Mouse (Mus musculus): Measurements from ENCODE around the gene Wiz. TPM values are rescaled to one million over a fixed set of nuclear protein-coding genes. Genes with fewer than 3 reads are reported as not detected.

The Wiz gene
- polyA plus RNA-seq, 1 experiment from 2014 or later = 16.2 TPM

GRCm38 (mm10) chr17:32358192-32358942 is 30.9 kb downstream of the Wiz start:
- no peak overlapping the region for H3K9ac ChIP-seq (ENCODE audit: low read depth, low read length)
- no peaks in the 10 kb centered on the region for H3K27me3 ChIP-seq (ENCODE audit: control insufficient read depth, insufficient read depth, low read length)
- no peak overlapping the region for H3K4me2 ChIP-seq
- ATAC-seq (replicated peaks; ENCODE audit: insufficient number of reproducible peaks, low FRiP score, low TSS enrichment) = no peak
- H3K4me1 ChIP-seq (ENCODE audit: control insufficient read depth, insufficient read depth, low read length) = peaks cover 8% of the 10 kb centered on the region
- H3K9me3 ChIP-seq (replicated peaks; ENCODE audit: control insufficient read depth, low read length) = no peaks in the 10 kb centered on the region
- H3K36me3 ChIP-seq (ENCODE audit: control insufficient read depth, insufficient read depth, low read length) = peaks cover 40% of the 10 kb centered on the region
- 94% methylated on average over 7 of the region's 7 CpGs for WGBS (ENCODE audit: insufficient replicate concordance)
- H3K27ac ChIP-seq (ENCODE audit: low read depth, low read length) = no peak overlapping the region
- no peak overlapping the region for H3K4me3 ChIP-seq (ENCODE audit: low read depth, low read length)

- 84% methylated on average over 24 of the region's 24 CpGs for WGBS (ENCODE audit: insufficient replicate concordance)
- no peak overlapping the region for H3K27ac ChIP-seq (ENCODE audit: low read depth, low read length)
- no peak overlapping the region for H3K4me2 ChIP-seq
- no peak overlapping the region for H3K9ac ChIP-seq (ENCODE audit: low read depth, low read length)
- no peaks in the 10 kb centered on the region for H3K27me3 ChIP-seq (ENCODE audit: control insufficient read depth, insufficient read depth, low read length)
- peaks cover 40% of the 10 kb centered on the region for H3K36me3 ChIP-seq (ENCODE audit: control insufficient read depth, insufficient read depth, low read length)
- H3K4me3 ChIP-seq (ENCODE audit: low read depth, low read length) = no peak overlapping the region
- no peaks in the 10 kb centered on the region for H3K4me1 ChIP-seq (ENCODE audit: control insufficient read depth, insufficient read depth, low read length)
- no peaks in the 10 kb centered on the region for H3K9me3 ChIP-seq (replicated peaks; ENCODE audit: control insufficient read depth, low read length)
- no peak for ATAC-seq (replicated peaks; ENCODE audit: insufficient number of reproducible peaks, low FRiP score, low TSS enrichment)
Observed at GRCm38 (mm10) chr17:32356766-32357760, 32.2 kb downstream of the Wiz start.

- H3K4me1 ChIP-seq (ENCODE audit: control insufficient read depth, insufficient read depth, low read length) = 0 out of 2 replicates have a peak, but pooled peaks cover under 1% of the 10 kb centered on the region
- peaks cover 37% of the 10 kb centered on the region for H3K36me3 ChIP-seq (ENCODE audit: control insufficient read depth, insufficient read depth, low read length)
- no peak overlapping the region for H3K9ac ChIP-seq (ENCODE audit: low read depth, low read length)
- no peak overlapping the region for H3K4me3 ChIP-seq (ENCODE audit: low read depth, low read length)
- H3K4me2 ChIP-seq = no peak overlapping the region
- ATAC-seq (replicated peaks; ENCODE audit: insufficient number of reproducible peaks, low FRiP score, low TSS enrichment) = no peak
- H3K27me3 ChIP-seq (ENCODE audit: control insufficient read depth, insufficient read depth, low read length) = no peaks in the 10 kb centered on the region
- H3K27ac ChIP-seq (ENCODE audit: low read depth, low read length) = no peak overlapping the region
- 88% methylated on average over 9 of the region's 9 CpGs for WGBS (ENCODE audit: insufficient replicate concordance)
- H3K9me3 ChIP-seq (replicated peaks; ENCODE audit: control insufficient read depth, low read length) = no peaks in the 10 kb centered on the region
Observed at GRCm38 (mm10) chr17:32356281-32356680, 33.0 kb downstream of the Wiz start.

GRCm38 (mm10) chr17:32355031-32355430 is 34.2 kb downstream of the Wiz start:
- Histone ChIP-seq H3K4me1 (ENCODE audit: control insufficient read depth, insufficient read depth, low read length) (0 out of 2 replicates have a peak, but pooled peaks cover 2% of the 10 kb centered on the region), H3K9ac (ENCODE audit: low read depth, low read length) (no peak overlapping the region), H3K9me3 (replicated peaks; ENCODE audit: control insufficient read depth, low read length) (no peaks in the 10 kb centered on the region), H3K27ac (ENCODE audit: low read depth, low read length) (no peak overlapping the region), H3K36me3 (ENCODE audit: control insufficient read depth, insufficient read depth, low read length) (peaks cover 36% of the 10 kb centered on the region), H3K27me3 (ENCODE audit: control insufficient read depth, insufficient read depth, low read length) (no peaks in the 10 kb centered on the region), H3K4me2 (no peak overlapping the region), H3K4me3 (ENCODE audit: low read depth, low read length) (no peak overlapping the region)
- WGBS (ENCODE audit: insufficient replicate concordance) = 85% methylated on average over 6 of the region's 6 CpGs
- no peak for ATAC-seq (replicated peaks; ENCODE audit: insufficient number of reproducible peaks, low FRiP score, low TSS enrichment)

- no peak overlapping the region for H3K27ac ChIP-seq (ENCODE audit: low read depth, low read length)
- ATAC-seq (replicated peaks; ENCODE audit: insufficient number of reproducible peaks, low FRiP score, low TSS enrichment) = no peak
- peaks cover 32% of the 10 kb centered on the region for H3K36me3 ChIP-seq (ENCODE audit: control insufficient read depth, insufficient read depth, low read length)
- no peak overlapping the region for H3K9ac ChIP-seq (ENCODE audit: low read depth, low read length)
- no peaks in the 10 kb centered on the region for H3K9me3 ChIP-seq (replicated peaks; ENCODE audit: control insufficient read depth, low read length)
- 61% methylated on average over 5 of the region's 5 CpGs for WGBS (ENCODE audit: insufficient replicate concordance)
- no peak overlapping the region for H3K4me3 ChIP-seq (ENCODE audit: low read depth, low read length)
- H3K4me2 ChIP-seq = no peak overlapping the region
- H3K4me1 ChIP-seq (ENCODE audit: control insufficient read depth, insufficient read depth, low read length) = peaks cover 4% of the 10 kb centered on the region
- no peaks in the 10 kb centered on the region for H3K27me3 ChIP-seq (ENCODE audit: control insufficient read depth, insufficient read depth, low read length)
Observed at GRCm38 (mm10) chr17:32354211-32354610, 35.0 kb downstream of the Wiz start.

GRCm38 (mm10) chr17:32353696-32354095 is 35.5 kb downstream of the Wiz start:
- Histone ChIP-seq H3K27me3 (ENCODE audit: control insufficient read depth, insufficient read depth, low read length) (no peaks in the 10 kb centered on the region), H3K4me1 (ENCODE audit: control insufficient read depth, insufficient read depth, low read length) (peaks cover 9% of the 10 kb centered on the region), H3K4me2 (no peak overlapping the region), H3K36me3 (ENCODE audit: control insufficient read depth, insufficient read depth, low read length) (peaks cover 29% of the 10 kb centered on the region), H3K27ac (ENCODE audit: low read depth, low read length) (no peak overlapping the region), H3K4me3 (ENCODE audit: low read depth, low read length) (no peak overlapping the region), H3K9me3 (replicated peaks; ENCODE audit: control insufficient read depth, low read length) (no peaks in the 10 kb centered on the region), H3K9ac (ENCODE audit: low read depth, low read length) (no peak overlapping the region)
- ATAC-seq (replicated peaks; ENCODE audit: insufficient number of reproducible peaks, low FRiP score, low TSS enrichment) = no peak
- WGBS (ENCODE audit: insufficient replicate concordance) = 85% methylated on average over 4 of the region's 4 CpGs

- Histone ChIP-seq H3K4me3 (ENCODE audit: low read depth, low read length) (no peak overlapping the region), H3K9ac (ENCODE audit: low read depth, low read length) (no peak overlapping the region), H3K27ac (ENCODE audit: low read depth, low read length) (no peak overlapping the region), H3K9me3 (replicated peaks; ENCODE audit: control insufficient read depth, low read length) (no peaks in the 10 kb centered on the region), H3K27me3 (ENCODE audit: control insufficient read depth, insufficient read depth, low read length) (no peaks in the 10 kb centered on the region), H3K36me3 (ENCODE audit: control insufficient read depth, insufficient read depth, low read length) (peaks cover 17% of the 10 kb centered on the region), H3K4me2 (no peak overlapping the region), H3K4me1 (ENCODE audit: control insufficient read depth, insufficient read depth, low read length) (peaks cover 9% of the 10 kb centered on the region)
- no peak for ATAC-seq (replicated peaks; ENCODE audit: insufficient number of reproducible peaks, low FRiP score, low TSS enrichment)
Observed at GRCm38 (mm10) chr17:32351726-32352125, 37.5 kb downstream of the Wiz start.

- Histone ChIP-seq H3K36me3 (ENCODE audit: control insufficient read depth, insufficient read depth, low read length) (peaks cover 12% of the 10 kb centered on the region), H3K27me3 (ENCODE audit: control insufficient read depth, insufficient read depth, low read length) (no peaks in the 10 kb centered on the region), H3K4me2 (peak overlapping the region; percentile 89), H3K4me1 (ENCODE audit: control insufficient read depth, insufficient read depth, low read length) (peaks cover 9% of the 10 kb centered on the region), H3K27ac (ENCODE audit: low read depth, low read length) (no peak overlapping the region), H3K9me3 (replicated peaks; ENCODE audit: control insufficient read depth, low read length) (no peaks in the 10 kb centered on the region), H3K4me3 (ENCODE audit: low read depth, low read length) (peak overlapping the region; percentile 93; the same call in 1 of the 2 replicates), H3K9ac (ENCODE audit: low read depth, low read length) (no peak overlapping the region)
- no peak for ATAC-seq (replicated peaks; ENCODE audit: insufficient number of reproducible peaks, low FRiP score, low TSS enrichment)
- 74% methylated on average over 3 of the region's 3 CpGs for WGBS (ENCODE audit: insufficient replicate concordance)
Observed at GRCm38 (mm10) chr17:32351269-32351668, 38.0 kb downstream of the Wiz start.

Measured in heart, embryonic 11.5 days (tissue).